Mouse (Mus musculus) liver (tissue): ENCODE results near the gene Cd109.

ENCODE experiments used
- DNase-seq: peaks from one replicate; pipeline ENCODE4 v3.0.0-alpha.2; 2020; ENCODE audit warnings: mixed read lengths

Cd109 gene

DNA sequence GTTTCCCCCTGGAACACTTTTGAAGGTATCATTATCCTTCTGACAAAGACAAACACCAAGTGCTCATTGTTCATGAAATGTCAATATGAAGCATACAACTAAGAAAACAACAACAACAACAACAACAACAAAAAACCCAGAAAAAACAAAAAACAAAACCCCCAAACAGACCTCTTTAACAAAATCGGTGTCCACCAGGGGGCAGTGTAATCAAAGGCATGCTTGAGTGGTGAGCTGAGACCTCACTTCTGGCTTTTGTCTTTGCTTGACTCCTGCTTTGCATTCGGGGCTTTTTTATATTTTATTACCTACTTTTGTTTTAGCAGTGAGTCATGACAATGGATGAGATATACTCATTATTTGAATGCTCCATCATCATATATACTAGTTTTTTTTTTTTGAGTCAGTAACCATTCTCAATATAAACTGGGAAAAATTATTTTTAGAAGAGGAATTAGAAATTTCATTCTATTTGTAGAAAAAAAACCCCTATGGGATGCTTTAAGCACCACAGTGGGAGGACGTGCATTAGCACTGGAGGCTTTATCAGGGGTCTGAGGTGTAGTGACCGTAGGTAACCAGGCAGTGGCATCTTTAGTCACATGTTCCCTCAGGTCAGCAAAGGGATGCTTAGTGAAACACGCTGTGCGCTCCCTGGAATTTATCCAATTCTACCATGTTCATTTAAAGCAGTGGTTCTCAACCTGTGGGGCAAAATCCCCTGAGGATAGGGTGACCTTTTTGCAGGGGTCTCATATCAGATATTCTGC is 30.8 kb downstream of the Cd109 start:
- peak; percentile 57 for DNase-seq

DNA sequence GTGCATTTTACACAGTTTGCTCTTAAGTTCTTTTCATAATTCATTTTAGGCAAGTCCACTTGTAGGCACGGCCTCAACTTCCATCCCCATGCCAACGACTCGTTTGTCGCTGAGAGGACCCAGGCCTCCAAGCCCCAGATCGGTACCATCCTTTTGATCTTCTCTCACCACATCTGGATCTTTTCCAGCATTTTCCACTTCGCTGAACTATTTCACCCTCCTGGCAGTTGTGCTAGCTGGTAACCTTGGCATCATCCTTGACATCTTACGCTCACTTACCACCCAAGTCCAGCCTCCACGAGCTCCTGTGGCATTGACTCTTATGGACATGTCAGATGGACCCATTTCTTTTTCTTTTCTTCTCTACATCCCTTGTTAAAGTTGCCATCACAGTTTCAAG is 33.3 kb downstream of the Cd109 start:
- DNase-seq = no peak

DNA sequence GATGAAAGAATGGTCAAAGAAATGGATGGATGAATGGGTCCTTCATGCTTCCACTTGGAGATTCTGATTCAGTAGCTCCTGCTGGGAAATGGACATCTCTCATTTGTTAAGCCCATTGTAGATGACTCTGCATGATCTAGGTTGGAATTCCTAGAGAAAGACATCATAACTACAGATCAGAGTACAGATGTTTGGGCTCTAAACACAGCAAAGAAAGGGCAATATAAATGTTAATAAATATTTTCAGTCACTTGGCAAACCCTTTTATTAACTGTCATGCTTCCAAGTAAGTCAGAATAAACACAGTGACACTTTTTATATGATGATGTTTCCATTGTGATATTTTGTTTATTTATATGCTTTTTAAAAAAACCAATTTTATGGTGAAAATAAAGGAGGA is 34.1 kb downstream of the Cd109 start:
- no peak for DNase-seq

DNA sequence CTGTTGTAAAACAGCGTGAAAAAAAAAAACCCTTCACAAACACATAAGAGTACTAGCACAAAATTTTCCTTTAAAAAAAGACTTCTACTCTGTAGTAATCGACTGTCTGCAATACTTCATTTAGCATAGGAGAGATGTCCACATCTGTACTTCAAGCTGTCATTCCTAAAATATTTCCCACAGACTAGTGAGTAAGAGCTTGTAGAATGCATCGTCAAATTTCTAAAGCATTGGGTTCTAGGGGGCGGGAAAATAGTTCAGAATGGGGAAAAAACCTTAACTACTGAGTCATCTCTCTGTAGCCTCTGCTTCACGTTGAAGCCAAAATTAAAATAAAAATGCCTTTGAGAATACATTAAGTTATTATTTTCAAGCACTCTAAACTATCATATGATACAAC is 42.2 kb downstream of the Cd109 start:
- no peak for DNase-seq

DNA sequence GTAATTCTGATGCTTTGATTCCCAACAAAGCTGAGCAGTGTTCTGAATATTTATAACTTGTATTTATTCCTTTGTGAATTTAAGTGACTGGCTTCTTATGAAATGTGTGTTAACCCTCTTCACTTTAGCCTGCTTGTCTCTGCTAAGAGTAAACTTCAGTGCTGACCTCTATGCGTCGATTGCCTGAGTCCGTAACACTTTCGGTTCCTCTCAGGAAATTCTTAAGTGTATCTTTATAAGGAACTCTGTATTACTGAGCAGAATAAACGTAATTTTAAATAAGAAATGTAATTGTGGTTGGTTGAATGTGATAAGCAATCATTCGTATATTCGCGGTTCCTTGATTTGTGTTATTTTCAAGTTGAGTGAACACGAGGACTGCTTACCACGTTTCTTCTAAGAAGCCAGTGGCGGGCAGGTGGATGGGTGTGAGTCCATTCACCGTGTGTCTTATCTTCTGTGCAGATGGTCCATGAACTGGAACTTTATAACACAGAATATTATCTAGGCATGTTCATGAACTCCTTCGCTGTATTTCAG is 56.2 kb downstream of the Cd109 start:
- DNase-seq = no peak

DNA sequence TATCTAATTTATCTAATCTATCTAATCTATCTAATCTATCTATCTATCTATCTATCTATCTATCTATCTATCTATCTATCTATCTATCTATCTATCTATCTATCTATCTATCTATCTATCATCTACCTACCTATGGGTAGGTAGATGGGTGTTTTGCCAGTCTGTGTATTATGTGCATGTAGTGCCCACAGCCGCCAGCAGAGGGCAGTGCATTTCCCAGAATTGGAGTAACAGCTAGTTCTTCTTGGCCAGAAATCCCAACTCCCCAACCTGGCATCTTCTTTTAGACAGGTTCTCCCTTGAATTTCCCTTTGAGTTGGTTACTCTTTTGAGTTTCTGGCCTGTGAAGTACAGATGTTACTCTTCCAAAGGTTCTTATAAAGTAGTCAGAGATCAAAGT is 85.3 kb downstream of the Cd109 start:
- peak; percentile 61 for DNase-seq

DNA sequence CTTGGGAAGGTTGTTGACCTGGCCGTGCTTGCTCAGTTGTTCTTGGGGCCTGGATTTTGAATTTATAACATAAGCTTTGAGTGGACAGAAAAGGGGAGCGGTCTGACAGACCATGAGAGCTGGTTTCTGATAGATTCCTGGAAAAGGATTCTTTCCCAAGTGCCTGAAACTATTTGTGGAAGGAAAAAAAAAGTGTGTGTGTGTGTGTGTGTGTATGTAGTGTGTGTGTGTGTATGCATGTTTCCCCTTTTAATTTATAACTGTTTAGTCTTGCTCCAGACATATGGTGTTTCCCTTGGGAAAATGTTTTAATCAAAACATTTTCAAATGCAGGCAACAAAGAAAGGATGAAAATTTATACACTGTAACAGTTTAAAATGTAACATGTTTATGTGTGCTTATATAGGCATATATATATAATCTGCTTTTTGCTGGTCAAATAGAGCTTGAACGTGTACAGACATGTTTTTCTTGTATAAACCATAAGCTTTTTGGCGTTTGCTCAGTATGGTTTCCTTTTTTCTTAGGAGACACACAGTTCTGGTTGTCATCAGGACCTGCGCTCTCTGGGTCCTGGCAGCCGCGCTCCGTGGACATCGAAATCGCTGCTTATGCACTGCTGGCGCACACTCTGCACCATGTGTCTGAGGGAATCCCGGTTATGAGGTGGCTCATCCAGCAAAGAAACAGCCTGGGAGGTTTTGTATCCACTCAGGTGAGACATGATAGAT is 87.3 kb downstream of the Cd109 start:
- no peak for DNase-seq

DNA sequence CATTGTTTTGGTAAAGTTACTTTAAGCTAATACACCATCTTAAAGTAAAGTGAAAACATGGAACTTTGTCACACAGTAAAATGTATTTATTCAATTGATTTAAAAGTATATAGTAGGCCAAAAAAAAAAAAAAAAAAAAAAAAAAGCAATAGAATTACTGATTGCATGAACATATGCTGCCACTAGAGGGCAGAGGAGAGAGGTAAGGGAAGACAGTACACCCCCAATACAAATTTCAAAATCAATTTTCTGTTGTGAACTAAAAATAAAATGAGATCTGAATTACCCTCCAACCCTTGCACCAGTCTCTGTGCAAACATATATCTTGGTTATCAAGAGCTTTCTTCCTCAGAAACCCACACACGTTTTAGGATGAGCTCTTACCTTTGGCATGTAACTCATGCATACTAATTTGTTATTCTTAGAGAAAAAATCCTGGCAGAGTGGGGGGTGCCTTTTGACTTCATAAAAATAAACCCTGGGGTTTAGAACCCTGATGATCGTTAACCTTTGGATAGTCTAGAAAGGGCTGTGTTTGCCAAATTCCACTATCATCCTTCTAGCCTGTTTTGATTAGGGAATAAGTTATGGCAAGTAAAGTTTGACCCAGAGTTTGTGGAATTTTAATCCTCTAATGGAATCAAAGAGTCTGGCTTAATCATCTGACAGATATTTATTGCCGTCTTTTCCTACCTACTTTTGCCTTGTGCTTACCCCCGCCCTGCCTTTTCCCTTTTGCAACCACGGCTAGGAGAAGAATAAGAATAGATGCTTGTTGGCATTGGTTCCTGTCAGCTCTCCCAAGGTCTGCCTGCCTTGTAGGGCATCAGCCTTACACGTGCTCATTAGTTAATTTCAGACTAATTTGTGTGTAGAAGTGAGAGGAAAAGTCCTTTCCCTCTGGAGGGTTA is 105.8 kb downstream of the Cd109 start:
- DNase-seq = no peak

DNA sequence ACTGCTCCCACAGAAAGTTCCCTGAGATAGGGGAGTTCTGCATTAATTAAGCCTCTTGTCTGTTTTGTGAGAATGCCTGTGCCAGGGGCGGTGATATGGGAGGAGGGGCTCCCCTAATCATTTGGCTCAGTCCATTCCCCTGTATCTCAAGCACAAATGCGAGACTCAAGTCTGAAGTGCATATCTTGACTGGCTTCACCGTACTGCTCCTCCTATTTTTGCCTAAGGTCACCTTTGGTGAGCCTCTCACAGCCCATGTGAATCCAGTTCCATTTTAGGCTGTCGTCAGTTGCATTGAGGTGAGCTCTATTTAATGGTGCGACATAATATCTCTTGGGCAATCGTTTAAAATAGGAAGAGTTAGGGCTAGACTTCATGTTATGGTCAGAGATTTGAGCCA is 116.6 kb downstream of the Cd109 start:
- DNase-seq = no peak

DNA sequence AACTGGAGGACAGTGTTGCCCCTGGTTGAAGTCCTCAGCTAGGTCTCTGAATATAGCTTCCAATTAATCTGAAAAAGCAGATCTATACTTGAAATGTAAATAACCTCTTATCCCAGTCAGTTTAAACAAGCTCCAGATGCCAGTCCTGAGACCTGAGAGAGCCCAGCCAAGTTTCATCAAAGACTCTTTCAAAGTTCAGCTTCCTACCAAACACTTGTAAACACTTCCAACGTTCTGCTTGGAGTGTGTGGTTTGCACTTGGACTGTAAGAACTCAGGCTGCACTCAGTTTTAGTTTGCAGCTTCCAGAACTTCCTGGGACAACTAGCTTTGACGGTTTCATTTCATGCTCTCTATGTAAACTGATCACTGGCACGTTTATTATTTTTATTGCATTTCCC is 120.2 kb downstream of the Cd109 start:
- no peak for DNase-seq

DNA sequence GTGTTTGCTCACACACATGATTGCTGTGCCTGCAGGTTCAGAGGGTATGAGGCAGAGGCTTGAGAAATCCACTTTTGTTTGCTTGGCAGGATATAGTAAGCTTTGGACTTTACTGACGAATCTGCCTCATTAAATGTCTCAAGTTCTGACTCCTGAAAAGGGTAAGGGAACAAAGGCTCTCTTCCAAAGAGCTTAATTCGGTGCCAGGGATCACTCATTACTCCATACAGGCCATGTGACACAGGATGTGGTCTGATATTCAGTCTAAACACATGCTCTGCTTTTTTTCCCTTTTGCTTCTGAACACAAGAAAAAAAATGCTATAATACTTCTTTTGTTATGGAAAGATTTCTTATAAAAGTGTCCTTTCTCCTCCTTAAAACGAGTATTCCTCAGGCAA is 126.7 kb downstream of the Cd109 start:
- DNase-seq = no peak

DNA sequence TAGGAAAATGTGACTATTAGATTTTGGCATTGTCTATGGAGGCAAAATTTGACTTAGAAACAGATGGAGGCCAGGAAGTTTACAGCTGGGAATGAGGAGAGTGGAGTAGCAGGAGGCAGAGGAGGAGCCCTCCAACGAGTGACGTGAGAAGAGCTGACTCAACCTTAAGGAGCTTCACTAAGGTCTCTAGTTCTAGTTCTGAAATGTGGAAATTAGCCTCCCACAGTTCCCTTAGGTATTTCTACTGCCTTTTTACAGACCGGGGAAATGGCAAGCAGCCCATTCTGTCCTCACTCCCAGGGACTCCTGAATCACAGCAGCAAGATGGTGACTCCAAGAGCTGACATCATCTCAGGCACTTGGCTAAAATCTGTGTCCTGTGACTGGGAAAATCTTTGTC is 134.9 kb downstream of the Cd109 start:
- DNase-seq = no peak
